Mouse (Mus musculus) kidney, embryonic 16.5 days (tissue): Measurements from ENCODE around the gene Cd180. TPM values are rescaled to one million over a fixed set of nuclear protein-coding genes. Genes with fewer than 3 reads are reported as not detected.

Experiments
- ATAC-seq: fragments of 200-750 bp; cut with Nextera tagmentation; 2 replicates; pipeline ENCODE4 v1.8.0; 2017; ENCODE audit warnings: moderate TSS enrichment; ENCODE audit not compliant: low FRiP score, low TSS enrichment
- H3K27ac ChIP-seq: fragments of 300-500 bp; sonication (generic); 2 replicates; pipeline ENCODE4 v1.5.1; 2014; ENCODE audit warnings: low read length
- H3K27me3 ChIP-seq: fragments of 300-500 bp; sonication (generic); 2 replicates; pipeline ENCODE4 v1.6.1; 2014; ENCODE audit warnings: low read length, control low read depth, mixed read lengths; ENCODE audit not compliant: insufficient read depth
- H3K36me3 ChIP-seq: fragments of 300-500 bp; sonication (generic); 2 replicates; pipeline ENCODE4 v1.6.1; 2014; ENCODE audit warnings: low read length, control low read depth, mixed read lengths; ENCODE audit not compliant: insufficient read depth
- H3K4me1 ChIP-seq: fragments of 300-500 bp; sonication (generic); 2 replicates; pipeline ENCODE4 v1.6.1; 2014; ENCODE audit warnings: low read length, control low read depth, mixed read lengths; ENCODE audit not compliant: insufficient read depth
- H3K4me2 ChIP-seq: fragments of 300-500 bp; sonication (generic); replicated peaks from 2 replicates; pipeline ENCODE4 v1.6.1; 2014; ENCODE audit warnings: low read depth, low read length
- H3K4me3 ChIP-seq: fragments of 300-500 bp; sonication (generic); 2 replicates; pipeline ENCODE4 v1.5.1; 2014; ENCODE audit warnings: mild to moderate bottlenecking, low read length
- H3K9ac ChIP-seq: fragments of 300-500 bp; sonication (generic); replicated peaks from 2 replicates; pipeline ENCODE4 v1.6.1; 2014; ENCODE audit warnings: low read length
- H3K9me3 ChIP-seq: fragments of 300-500 bp; sonication (generic); 2 replicates; pipeline ENCODE4 v1.6.1; 2016; ENCODE audit warnings: low read length, control low read depth
- WGBS: fragments of 180-500 bp; shearing (Covaris S2); extraction: QIAGEN DNeasy Blood & Tissue Kit; methylation state at CpG from one replicate; pipeline ENCODE4 v1.1.7; 2014; 5-methylcytosine and 5-hydroxymethylcytosine counted together
- polyA plus RNA-seq: library from polyadenylated mRNA; unstranded; fragments of >200 nt; fragmentation: Nextera tagmentation; extraction: Ambion mirVana; gene quantifications from 2 replicates; pipeline ENCODE4 v1.2.1, GENCODE M21; 2015

Cd180 gene
- polyA plus RNA-seq, result 0.24 and 0.29 TPM in 2 replicates

DNA sequence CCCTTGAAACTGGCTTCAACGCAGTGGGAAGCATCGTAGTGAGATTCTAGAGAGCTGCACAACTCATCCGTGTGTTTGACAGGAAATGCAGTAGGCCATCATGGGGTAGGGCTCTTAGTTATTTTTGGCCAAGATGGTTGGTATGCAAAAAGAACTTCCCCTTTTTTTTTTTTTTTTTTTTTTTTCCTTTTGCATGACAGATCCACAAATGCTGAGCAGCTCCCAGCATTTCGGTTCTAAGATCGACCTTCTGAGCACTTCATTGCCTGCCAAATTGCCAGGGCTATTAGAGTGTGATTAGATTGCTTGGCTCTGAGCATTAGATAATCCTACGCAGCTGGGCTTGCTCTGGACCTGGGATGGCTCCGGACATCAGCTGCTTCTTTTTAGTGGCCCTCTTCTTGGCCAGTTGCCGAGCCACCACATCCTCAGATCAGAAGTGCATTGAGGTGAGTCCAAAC is at the start of gene Cd180:
TSS of gene Cd180 (plus strand) at position 218 of the 461 bp plus-strand sequence.
- Histone ChIP-seq H3K4me2 (no peak within 1 kb of the TSS), H3K4me1 (peaks cover 13% of the 10 kb centered on the region), H3K9me3 (no peaks in the 10 kb centered on the region), H3K36me3 (no peaks in the 10 kb centered on the region), H3K4me3 (no peak within 1 kb of the TSS), H3K9ac (no peak within 1 kb of the TSS), H3K27me3 (no peaks in the 10 kb centered on the region), H3K27ac (0 out of 2 replicates have a peak within 1 kb of the TSS, but pooled peaks have one; percentile 13)
- 60% methylated on average over 8 of the region's 8 CpGs for WGBS
- ATAC-seq, result no peak

DNA sequence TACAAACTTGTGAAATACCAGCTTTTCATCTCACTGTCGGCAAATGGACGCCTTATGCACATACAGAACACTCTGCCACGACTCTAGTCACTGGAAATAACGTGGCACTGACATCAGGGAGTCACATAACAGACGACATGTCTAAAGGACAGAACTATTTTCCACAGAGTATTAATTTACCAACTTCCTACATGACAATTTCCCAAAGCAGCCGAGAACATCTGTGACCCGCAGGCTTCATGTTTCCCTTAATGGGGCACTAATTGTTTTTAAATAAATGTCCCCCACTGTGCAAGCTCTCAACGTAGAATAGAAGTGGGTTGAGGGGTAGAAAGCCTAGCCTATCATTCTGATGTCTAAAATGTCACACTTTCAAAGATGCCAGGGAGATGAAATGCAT is 49.0 kb upstream of the Cd180 start:
- 30% methylated on average over 8 of the region's 8 CpGs for WGBS
- H3K4me1 ChIP-seq, result peaks cover 19% of the 10 kb centered on the region
- no peaks in the 10 kb centered on the region for H3K9me3 ChIP-seq
- H3K9ac ChIP-seq, result no peak overlapping the region
- H3K27ac ChIP-seq, result no peak overlapping the region
- no peak for ATAC-seq
- no peak overlapping the region for H3K4me3 ChIP-seq
- H3K27me3 ChIP-seq, result no peaks in the 10 kb centered on the region
- peak overlapping the region; percentile 43; the same call in 1 of the 2 replicates for H3K4me2 ChIP-seq
- H3K36me3 ChIP-seq, result no peaks in the 10 kb centered on the region

GRCm38 (mm10) chr13:102644789-102645551 is 48.4 kb upstream of the Cd180 start:
- no peaks in the 10 kb centered on the region for H3K27me3 ChIP-seq
- H3K9ac ChIP-seq, result 0 out of 2 replicates have a peak overlapping the region, but pooled peaks have one; percentile 38
- peak overlapping the region; percentile 24; the same call in 1 of the 2 replicates for H3K4me3 ChIP-seq
- peaks cover 19% of the 10 kb centered on the region for H3K4me1 ChIP-seq
- H3K9me3 ChIP-seq, result no peaks in the 10 kb centered on the region
- no peaks in the 10 kb centered on the region for H3K36me3 ChIP-seq
- peak; percentile 74; the same call in 1 of the 2 replicates for ATAC-seq
- H3K27ac ChIP-seq, result no peak overlapping the region
- 26% methylated on average over 17 of the region's 17 CpGs for WGBS
- H3K4me2 ChIP-seq, result peak overlapping the region; percentile 43; the same call in 1 of the 2 replicates

DNA sequence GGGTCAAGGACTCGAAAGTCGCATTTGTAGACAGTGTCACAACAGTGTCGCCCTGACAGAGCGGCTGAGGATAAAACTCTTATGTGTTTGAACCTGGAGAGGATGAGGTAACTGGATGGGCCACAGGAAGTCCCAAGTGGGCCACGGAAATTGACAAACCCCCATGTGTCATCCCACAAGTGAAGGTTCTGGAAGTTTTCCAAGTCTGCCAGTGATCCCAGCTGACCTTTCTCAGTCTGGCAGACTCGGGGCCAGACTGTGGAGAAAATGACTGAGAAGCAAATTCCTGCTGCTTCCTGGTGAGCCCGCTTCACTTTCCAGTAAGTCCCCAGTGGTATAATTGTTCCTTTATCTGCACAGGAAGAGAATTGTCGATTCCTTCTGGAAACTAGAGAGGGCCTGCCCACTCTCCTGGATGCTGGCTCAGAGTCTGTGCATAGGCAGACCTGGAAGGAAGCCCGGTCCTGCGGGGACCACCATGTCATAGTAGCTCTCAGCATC is 47.0 kb upstream of the Cd180 start:
- no peaks in the 10 kb centered on the region for H3K27me3 ChIP-seq
- H3K27ac ChIP-seq, result no peak overlapping the region
- H3K4me1 ChIP-seq, result peaks cover 19% of the 10 kb centered on the region
- peak; percentile 60; the same call in 1 of the 2 replicates for ATAC-seq
- no peak overlapping the region for H3K9ac ChIP-seq
- H3K9me3 ChIP-seq, result no peaks in the 10 kb centered on the region
- H3K36me3 ChIP-seq, result no peaks in the 10 kb centered on the region
- no peak overlapping the region for H3K4me2 ChIP-seq
- no peak overlapping the region for H3K4me3 ChIP-seq
- 43% methylated on average over 10 of the region's 10 CpGs for WGBS

DNA sequence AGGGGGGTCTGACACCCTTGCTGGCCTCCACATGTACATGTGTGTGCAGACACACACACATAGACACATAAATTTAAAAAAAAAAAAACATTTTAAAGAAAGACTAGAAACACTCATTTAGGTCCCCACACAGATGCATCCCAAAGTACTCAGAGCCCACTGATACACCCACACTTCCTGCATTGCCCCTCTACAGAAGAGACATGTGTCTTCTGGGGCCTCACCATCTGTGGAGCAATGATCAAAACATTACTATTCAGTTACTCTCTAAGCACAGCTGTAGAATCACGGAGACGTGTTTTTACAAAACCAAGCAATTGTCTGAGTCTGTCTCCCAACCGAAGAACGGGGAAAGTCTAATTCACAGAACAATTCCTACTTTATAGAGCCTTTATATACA is 45.8 kb upstream of the Cd180 start:
- Histone ChIP-seq H3K4me2 (no peak overlapping the region), H3K27ac (no peak overlapping the region), H3K36me3 (no peaks in the 10 kb centered on the region), H3K4me1 (peaks cover 19% of the 10 kb centered on the region), H3K9me3 (no peaks in the 10 kb centered on the region), H3K27me3 (no peaks in the 10 kb centered on the region), H3K4me3 (no peak overlapping the region), H3K9ac (no peak overlapping the region)
- no peak for ATAC-seq
- WGBS, result 90% methylated on average over 4 of the region's 4 CpGs

DNA sequence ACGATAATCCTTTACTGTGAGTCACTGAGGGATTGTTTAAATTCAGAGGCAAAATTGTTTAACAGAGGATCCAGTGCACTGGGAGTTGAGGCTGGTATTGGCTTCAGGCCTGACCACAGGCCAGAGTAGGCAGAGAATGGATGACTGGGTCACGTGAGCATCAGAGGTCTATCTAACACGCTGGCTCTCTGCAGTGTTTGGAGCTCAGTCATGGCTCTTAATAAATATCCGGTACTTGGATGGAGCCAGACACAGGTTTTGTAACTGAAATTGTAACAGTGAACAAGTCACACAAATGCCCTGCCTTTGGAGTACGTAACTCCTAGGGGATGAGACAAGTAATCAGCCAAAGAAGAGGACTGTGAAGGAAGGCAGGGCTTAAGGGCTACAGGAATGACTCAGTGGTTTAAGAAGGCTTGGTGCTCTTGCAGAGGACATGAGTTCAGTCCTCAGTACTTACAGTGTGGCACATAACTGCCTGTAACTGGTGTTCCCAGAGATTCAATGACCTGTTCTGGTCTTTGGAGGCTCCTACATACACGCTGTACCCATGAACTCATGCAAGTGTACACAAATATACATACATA is 41.0 kb upstream of the Cd180 start:
- WGBS, result 92% methylated on average over 6 of the region's 6 CpGs
- no peaks in the 10 kb centered on the region for H3K36me3 ChIP-seq
- no peak for ATAC-seq
- no peaks in the 10 kb centered on the region for H3K27me3 ChIP-seq
- peaks cover 3% of the 10 kb centered on the region; the same call in 1 of the 2 replicates for H3K4me1 ChIP-seq
- no peak overlapping the region for H3K9ac ChIP-seq
- no peak overlapping the region for H3K27ac ChIP-seq
- no peaks in the 10 kb centered on the region for H3K9me3 ChIP-seq
- H3K4me3 ChIP-seq, result no peak overlapping the region
- H3K4me2 ChIP-seq, result no peak overlapping the region

DNA sequence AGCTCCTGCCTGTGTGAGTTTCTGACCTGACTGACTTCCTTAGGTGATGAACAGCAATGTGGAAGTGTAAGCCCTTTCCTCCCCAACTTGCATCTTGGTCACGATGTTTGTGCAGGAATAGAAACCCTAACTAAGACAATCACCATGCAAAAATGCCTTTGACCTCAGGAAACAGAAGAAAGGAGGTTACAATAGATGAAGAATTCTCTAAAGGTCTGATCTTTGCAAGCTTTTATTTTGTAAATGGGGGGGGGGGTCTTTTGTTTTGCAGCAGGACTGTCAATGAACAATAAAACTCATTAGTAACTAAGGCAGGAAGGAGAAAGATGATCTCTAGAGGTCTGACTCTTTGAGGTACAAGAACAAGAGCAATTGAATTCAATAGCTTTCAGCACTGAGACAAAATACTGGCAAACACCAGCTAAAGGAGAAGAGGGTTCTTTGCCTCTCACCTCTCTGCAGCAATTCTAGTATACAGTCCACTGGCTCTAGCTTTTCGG is 38.2 kb upstream of the Cd180 start:
- peaks cover 3% of the 10 kb centered on the region; the same call in 1 of the 2 replicates for H3K4me1 ChIP-seq
- no peak overlapping the region for H3K9ac ChIP-seq
- H3K4me3 ChIP-seq, result no peak overlapping the region
- H3K4me2 ChIP-seq, result no peak overlapping the region
- H3K27me3 ChIP-seq, result no peaks in the 10 kb centered on the region
- H3K9me3 ChIP-seq, result no peaks in the 10 kb centered on the region
- ATAC-seq, result no peak
- H3K27ac ChIP-seq, result no peak overlapping the region
- no peaks in the 10 kb centered on the region for H3K36me3 ChIP-seq
- 84% methylated on average over 2 of the region's 2 CpGs for WGBS

GRCm38 (mm10) chr13:102656153-102656690 is 37.1 kb upstream of the Cd180 start:
- Histone ChIP-seq H3K9ac (no peak overlapping the region), H3K4me2 (no peak overlapping the region), H3K36me3 (no peaks in the 10 kb centered on the region), H3K27me3 (no peaks in the 10 kb centered on the region), H3K9me3 (no peaks in the 10 kb centered on the region), H3K4me1 (peaks cover 3% of the 10 kb centered on the region; the same call in 1 of the 2 replicates), H3K4me3 (no peak overlapping the region), H3K27ac (no peak overlapping the region)
- 68% methylated on average over 11 of the region's 11 CpGs for WGBS
- ATAC-seq, result no peak

DNA sequence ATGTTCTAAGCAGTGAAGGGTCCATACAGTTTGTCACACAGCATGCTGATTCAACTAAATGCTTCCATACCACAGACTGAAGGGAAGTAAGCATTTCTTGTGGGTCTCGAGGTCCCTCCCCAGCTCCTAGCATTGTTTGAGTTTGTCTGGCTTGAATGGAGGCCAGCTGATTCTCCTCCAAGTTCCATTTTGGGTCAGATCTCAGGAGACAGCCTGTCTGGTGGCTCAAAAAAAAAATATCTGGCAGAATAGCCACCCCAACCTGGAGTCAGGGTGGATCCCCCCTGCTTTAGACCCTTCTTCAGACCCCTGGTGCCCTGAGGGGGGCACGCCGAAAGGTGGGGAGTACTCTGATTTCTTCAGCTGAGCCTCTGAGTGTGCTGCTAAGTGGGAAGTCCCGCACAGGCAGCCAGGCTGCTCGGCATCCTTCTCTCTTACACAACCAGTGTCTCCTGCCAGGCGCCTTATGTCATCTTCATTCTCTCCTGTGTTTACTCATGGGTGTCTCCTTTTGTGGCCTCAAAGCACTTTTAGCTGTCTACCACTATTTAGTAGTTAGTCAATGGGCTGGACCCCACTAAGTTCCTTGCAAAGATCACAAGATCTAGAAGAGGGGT is 35.0 kb upstream of the Cd180 start:
- Histone ChIP-seq H3K9me3 (no peaks in the 10 kb centered on the region), H3K4me2 (no peak overlapping the region), H3K4me3 (no peak overlapping the region), H3K4me1 (peaks cover 3% of the 10 kb centered on the region; the same call in 1 of the 2 replicates), H3K27me3 (no peaks in the 10 kb centered on the region), H3K9ac (no peak overlapping the region), H3K36me3 (no peaks in the 10 kb centered on the region), H3K27ac (no peak overlapping the region)
- WGBS, result 70% methylated on average over 6 of the region's 6 CpGs
- ATAC-seq, result no peak
